Mouse (Mus musculus): Measurements from ENCODE around the gene Arl9. TPM values are rescaled to one million over a fixed set of nuclear protein-coding genes. Genes with fewer than 3 reads are reported as not detected.
A peak's percentile ranks its signal among the peaks of the same experiment; 100 is the strongest.
"Not testable (repeated sequence)": the region's sequence is repeated elsewhere in the genome, so short reads cannot be mapped to it uniquely, and the experiment has no call there.

Gene Arl9
- polyA plus RNA-seq, 1 experiment from 2014 or later = not detected

DNA sequence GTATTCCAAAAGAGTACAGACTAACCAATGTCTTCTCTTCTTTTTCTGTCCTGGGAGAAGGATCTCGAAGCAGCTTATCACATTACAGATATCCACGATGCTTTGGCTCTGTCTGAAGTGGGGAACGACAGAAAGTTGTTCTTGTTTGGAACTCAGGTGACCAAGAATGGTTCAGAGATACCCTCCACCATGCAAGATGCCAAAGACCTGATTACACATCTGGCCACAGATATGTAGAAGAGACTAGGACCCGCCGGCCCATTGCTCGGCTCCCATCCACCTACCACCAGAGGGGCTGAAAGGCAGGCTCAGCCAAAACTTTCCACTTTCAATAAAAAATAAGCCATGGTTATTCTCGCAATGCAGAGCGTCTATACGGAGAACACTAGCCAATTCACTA lies 6.5 kb downstream of the Arl9 start:
- ATAC-seq = no peak
- Histone ChIP-seq H3K4me3 (ENCODE audit: low read depth, low read length) (no peak overlapping the region), H3K9ac (ENCODE audit: low read depth, low read length) (no peak overlapping the region), H3K36me3 (ENCODE audit: control insufficient read depth, insufficient read depth, low read length) (no peaks in the 10 kb centered on the region), H3K9me3 (replicated peaks; ENCODE audit: control insufficient read depth, low read length, poor library complexity, severe bottlenecking) (no peaks in the 10 kb centered on the region), H3K4me2 (ENCODE audit: low read length) (no peak overlapping the region), H3K4me1 (ENCODE audit: control insufficient read depth, insufficient read depth, low read length) (no peaks in the 10 kb centered on the region), H3K27ac (ENCODE audit: low read length) (no peak overlapping the region), H3K27me3 (ENCODE audit: control insufficient read depth, insufficient read depth, low read depth, low read length) (no peaks in the 10 kb centered on the region)
- 95% methylated on average over 9 of the region's 9 CpGs for WGBS

DNA sequence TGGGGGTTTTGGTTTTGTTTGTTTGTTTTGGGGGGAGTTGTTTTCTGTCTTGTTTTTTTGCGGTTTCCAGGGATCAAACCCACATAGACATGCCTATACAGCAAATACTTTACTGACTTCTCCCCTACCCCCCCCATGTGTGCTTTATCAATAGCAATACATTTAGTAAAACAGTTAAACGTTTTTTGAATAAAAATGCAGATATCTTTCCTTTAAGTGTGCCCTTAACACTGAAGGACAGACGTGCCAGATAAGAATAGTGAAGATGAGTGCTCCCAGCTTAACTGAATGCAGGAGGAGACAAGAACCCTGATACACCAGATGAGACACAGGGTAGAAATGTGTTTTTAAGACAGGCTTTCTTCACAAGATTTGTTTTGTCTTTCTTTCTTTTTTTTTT lies 7.2 kb downstream of the Arl9 start:
- no peak overlapping the region for H3K9ac ChIP-seq (ENCODE audit: low read depth, low read length)
- H3K9me3 ChIP-seq (replicated peaks; ENCODE audit: control insufficient read depth, low read length, poor library complexity, severe bottlenecking) = no peaks in the 10 kb centered on the region
- no peak for ATAC-seq
- no peak overlapping the region for H3K4me3 ChIP-seq (ENCODE audit: low read depth, low read length)
- H3K36me3 ChIP-seq (ENCODE audit: control insufficient read depth, insufficient read depth, low read length) = no peaks in the 10 kb centered on the region
- no peak overlapping the region for H3K4me2 ChIP-seq (ENCODE audit: low read length)
- H3K27me3 ChIP-seq (ENCODE audit: control insufficient read depth, insufficient read depth, low read depth, low read length) = no peaks in the 10 kb centered on the region
- no peaks in the 10 kb centered on the region for H3K4me1 ChIP-seq (ENCODE audit: control insufficient read depth, insufficient read depth, low read length)
- H3K27ac ChIP-seq (ENCODE audit: low read length) = no peak overlapping the region
- WGBS = 66% methylated on average over 3 of the region's 3 CpGs

DNA sequence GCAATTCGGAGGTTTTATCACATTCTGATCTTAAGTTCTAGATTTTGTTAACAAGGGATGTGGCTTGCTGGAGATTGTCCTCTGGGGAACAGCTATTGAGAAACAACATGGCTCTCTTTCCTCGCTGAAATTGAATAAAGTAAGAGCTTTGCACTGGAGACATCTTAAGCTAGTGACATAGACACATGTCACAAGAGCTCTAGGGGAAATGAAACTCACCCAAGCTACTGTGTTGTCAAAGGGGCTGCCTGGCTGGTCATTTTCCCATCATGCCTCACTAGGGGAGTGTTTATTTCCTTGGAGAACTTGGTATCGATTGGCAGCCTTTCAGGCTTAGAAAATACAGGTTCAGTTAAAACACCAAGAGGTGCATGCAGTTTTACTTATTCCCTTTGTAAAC lies 9.3 kb downstream of the Arl9 start:
- no peaks in the 10 kb centered on the region for H3K36me3 ChIP-seq (ENCODE audit: control insufficient read depth, insufficient read depth, low read length)
- no peak for ATAC-seq
- H3K27ac ChIP-seq (ENCODE audit: low read length) = no peak overlapping the region
- H3K27me3 ChIP-seq (ENCODE audit: control insufficient read depth, insufficient read depth, low read depth, low read length) = no peaks in the 10 kb centered on the region
- H3K4me3 ChIP-seq (ENCODE audit: low read depth, low read length) = no peak overlapping the region
- WGBS = 85% methylated on average over 3 of the region's 3 CpGs
- H3K9me3 ChIP-seq (replicated peaks; ENCODE audit: control insufficient read depth, low read length, poor library complexity, severe bottlenecking) = no peaks in the 10 kb centered on the region
- H3K4me1 ChIP-seq (ENCODE audit: control insufficient read depth, insufficient read depth, low read length) = no peaks in the 10 kb centered on the region
- H3K9ac ChIP-seq (ENCODE audit: low read depth, low read length) = no peak overlapping the region
- no peak overlapping the region for H3K4me2 ChIP-seq (ENCODE audit: low read length)

DNA sequence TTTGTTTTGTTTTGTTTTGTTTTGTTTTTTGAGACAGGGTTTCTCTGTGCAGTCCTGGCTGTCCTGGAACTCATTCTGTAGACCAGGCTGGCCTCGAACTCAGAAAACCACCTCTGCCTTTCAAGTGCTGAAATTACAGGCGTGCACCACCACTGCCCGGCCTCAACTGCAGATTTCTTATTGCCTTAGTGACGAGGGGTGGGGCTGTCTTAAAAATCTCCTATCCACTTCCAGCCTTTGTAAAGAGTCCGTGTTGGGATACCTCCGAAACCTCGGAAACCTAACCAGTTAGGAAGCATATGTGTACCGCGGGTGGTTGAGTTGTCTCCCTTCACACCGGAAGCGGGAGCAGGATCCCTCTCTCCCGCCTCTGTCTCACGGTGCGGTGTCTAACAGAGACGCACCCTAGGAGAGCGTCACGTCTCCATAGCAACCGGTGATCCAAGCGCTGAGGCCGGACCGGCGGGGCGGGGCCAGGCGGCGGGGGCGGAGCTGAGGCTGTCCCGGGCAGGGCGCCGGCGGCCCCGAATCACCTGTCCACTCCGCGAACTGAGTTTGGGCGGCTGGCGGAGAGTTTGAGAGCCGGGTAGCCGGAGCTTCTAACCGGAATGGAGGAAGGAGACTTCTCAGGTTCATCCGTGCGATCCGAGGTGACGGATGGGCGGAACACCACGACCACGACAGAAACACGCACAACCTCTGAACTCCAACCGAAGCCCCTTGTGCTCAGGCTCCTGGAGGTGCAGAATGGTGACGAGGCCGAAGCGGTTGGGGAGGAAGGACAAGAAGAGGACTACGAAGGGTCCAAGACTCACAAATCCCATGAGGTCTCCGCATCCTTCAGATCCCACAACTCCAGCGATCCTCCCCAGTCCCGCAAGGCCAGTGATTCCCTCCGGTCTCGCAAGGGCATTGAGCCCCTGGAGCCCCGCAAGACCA lies 12.0 kb downstream of the Arl9 start, which contains the start of gene Thegl:
Gene Thegl, plus strand, starts transcription at position 480 of the 939 bp plus-strand sequence.
- Histone ChIP-seq H3K4me2 (ENCODE audit: low read length) (peak within 1 kb of the TSS; percentile 88), H3K9ac (ENCODE audit: low read depth, low read length) (peak within 1 kb of the TSS; percentile 69), H3K9me3 (replicated peaks; ENCODE audit: control insufficient read depth, low read length, poor library complexity, severe bottlenecking) (no peaks in the 10 kb centered on the region), H3K4me3 (ENCODE audit: low read depth, low read length) (peak within 1 kb of the TSS; percentile 64), H3K4me1 (ENCODE audit: control insufficient read depth, insufficient read depth, low read length) (no peaks in the 10 kb centered on the region), H3K36me3 (ENCODE audit: control insufficient read depth, insufficient read depth, low read length) (no peaks in the 10 kb centered on the region), H3K27me3 (ENCODE audit: control insufficient read depth, insufficient read depth, low read depth, low read length) (no peaks in the 10 kb centered on the region), H3K27ac (ENCODE audit: low read length) (no peak within 1 kb of the TSS)
- ATAC-seq = peak; percentile 98
- 8% methylated on average over 56 of the region's 57 CpGs for WGBS

DNA sequence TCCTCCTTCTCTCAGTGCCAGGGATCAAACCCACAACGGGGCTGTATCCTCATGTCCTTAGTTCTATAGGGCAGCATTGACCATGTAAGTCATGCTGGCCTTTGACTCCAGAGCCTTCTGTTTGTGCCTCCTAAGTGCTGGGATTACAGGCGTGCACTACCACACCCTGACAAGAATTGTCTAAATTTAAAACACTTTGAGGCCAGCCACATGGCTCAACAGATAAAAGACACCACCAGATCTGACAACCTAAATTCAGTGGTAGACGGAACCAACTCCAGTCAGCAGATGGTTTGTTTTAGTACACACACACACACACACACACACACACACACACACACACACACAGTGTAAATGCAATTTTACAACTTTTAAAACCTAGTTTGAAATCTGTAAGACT lies 24.2 kb downstream of the Arl9 start:
- Histone ChIP-seq H3K4me1 (ENCODE audit: control insufficient read depth, insufficient read depth, low read length) (no peaks in the 10 kb centered on the region), H3K9ac (ENCODE audit: low read depth, low read length) (no peak overlapping the region), H3K36me3 (ENCODE audit: control insufficient read depth, insufficient read depth, low read length) (no peaks in the 10 kb centered on the region), H3K27ac (ENCODE audit: low read length) (no peak overlapping the region), H3K4me3 (ENCODE audit: low read depth, low read length) (no peak overlapping the region), H3K27me3 (ENCODE audit: control insufficient read depth, insufficient read depth, low read depth, low read length) (no peaks in the 10 kb centered on the region), H3K9me3 (replicated peaks; ENCODE audit: control insufficient read depth, low read length, poor library complexity, severe bottlenecking) (no peaks in the 10 kb centered on the region), H3K4me2 (ENCODE audit: low read length) (no peak overlapping the region)
- ATAC-seq = no peak
- WGBS = 82% methylated on average over 3 of the region's 3 CpGs

DNA sequence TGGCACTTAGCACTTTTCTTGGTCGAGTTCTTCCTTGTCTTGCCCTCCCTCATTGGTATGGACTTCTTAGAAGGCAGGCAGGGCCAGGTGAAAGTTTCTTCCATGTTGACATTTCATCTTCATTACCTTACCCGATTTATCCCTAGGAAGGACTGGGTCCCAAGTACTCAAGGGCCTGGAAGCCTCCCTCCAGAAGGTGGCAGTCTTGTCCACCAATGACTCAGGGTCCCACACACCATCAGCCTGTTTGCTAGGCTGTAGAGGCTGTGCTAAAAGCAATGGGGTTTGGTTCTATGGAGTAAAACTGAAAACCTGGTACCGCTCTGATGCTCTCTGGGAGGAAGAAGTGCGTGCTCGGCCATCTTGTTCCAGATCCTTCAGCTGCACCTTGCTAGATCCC lies 25.9 kb downstream of the Arl9 start:
- WGBS = 82% methylated on average over 5 of the region's 5 CpGs
- Histone ChIP-seq H3K36me3 (ENCODE audit: control insufficient read depth, insufficient read depth, low read length) (no peaks in the 10 kb centered on the region), H3K9me3 (replicated peaks; ENCODE audit: control insufficient read depth, low read length, poor library complexity, severe bottlenecking) (no peaks in the 10 kb centered on the region), H3K27me3 (ENCODE audit: control insufficient read depth, insufficient read depth, low read depth, low read length) (no peaks in the 10 kb centered on the region), H3K4me3 (ENCODE audit: low read depth, low read length) (no peak overlapping the region), H3K9ac (ENCODE audit: low read depth, low read length) (no peak overlapping the region), H3K4me2 (ENCODE audit: low read length) (no peak overlapping the region), H3K4me1 (ENCODE audit: control insufficient read depth, insufficient read depth, low read length) (no peaks in the 10 kb centered on the region), H3K27ac (ENCODE audit: low read length) (no peak overlapping the region)
- no peak for ATAC-seq

DNA sequence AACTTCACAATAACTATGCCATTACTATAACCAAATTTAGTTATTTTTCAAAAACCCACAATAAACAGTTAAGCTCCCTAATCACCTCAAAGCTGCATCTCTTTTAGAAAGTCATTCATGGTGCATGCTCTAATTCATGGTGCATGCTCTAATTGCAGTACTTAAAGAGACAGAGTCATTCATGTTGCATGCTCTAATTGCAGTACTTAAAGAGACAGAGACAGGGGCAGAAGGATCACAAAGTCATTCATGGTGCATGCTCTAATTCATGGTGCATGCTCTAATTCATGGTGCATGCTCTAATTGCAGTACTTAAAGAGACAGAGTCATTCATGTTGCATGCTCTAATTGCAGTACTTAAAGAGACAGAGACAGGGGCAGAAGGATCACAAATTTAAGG lies 31.2 kb downstream of the Arl9 start:
- not testable (repeated sequence) for H3K4me2 ChIP-seq (ENCODE audit: low read length); H3K27ac ChIP-seq (ENCODE audit: low read length); H3K9me3 ChIP-seq (replicated peaks; ENCODE audit: control insufficient read depth, low read length, poor library complexity, severe bottlenecking); H3K27me3 ChIP-seq (ENCODE audit: control insufficient read depth, insufficient read depth, low read depth, low read length); H3K36me3 ChIP-seq (ENCODE audit: control insufficient read depth, insufficient read depth, low read length); ATAC-seq; H3K4me1 ChIP-seq (ENCODE audit: control insufficient read depth, insufficient read depth, low read length); H3K9ac ChIP-seq (ENCODE audit: low read depth, low read length); H3K4me3 ChIP-seq (ENCODE audit: low read depth, low read length)

DNA sequence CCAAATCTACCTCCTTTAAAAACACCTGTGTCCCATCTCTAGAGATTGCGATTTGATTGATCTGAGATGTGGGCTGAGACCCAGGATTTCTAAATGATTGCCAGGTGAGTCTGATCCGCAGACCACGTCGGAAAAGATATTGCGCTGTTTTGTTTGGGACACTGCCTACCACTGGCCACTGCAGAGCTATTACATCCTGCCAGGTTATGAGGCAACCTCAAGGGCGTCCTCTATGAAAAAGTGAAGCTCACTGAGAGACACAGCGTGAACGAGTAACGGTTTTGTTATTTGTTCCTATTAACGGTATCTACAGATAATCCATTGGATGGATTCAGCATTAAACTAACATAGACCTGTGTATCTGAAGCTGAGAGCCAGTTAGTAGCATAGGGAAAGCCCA lies 34.6 kb downstream of the Arl9 start:
- Histone ChIP-seq H3K4me3 (ENCODE audit: low read depth, low read length) (no peak overlapping the region), H3K27ac (ENCODE audit: low read length) (no peak overlapping the region), H3K36me3 (ENCODE audit: control insufficient read depth, insufficient read depth, low read length) (no peaks in the 10 kb centered on the region), H3K4me2 (ENCODE audit: low read length) (no peak overlapping the region), H3K9ac (ENCODE audit: low read depth, low read length) (no peak overlapping the region), H3K4me1 (ENCODE audit: control insufficient read depth, insufficient read depth, low read length) (no peaks in the 10 kb centered on the region), H3K27me3 (ENCODE audit: control insufficient read depth, insufficient read depth, low read depth, low read length) (no peaks in the 10 kb centered on the region), H3K9me3 (replicated peaks; ENCODE audit: control insufficient read depth, low read length, poor library complexity, severe bottlenecking) (no peaks in the 10 kb centered on the region)
- WGBS = 92% methylated on average over 10 of the region's 10 CpGs
- no peak for ATAC-seq

DNA sequence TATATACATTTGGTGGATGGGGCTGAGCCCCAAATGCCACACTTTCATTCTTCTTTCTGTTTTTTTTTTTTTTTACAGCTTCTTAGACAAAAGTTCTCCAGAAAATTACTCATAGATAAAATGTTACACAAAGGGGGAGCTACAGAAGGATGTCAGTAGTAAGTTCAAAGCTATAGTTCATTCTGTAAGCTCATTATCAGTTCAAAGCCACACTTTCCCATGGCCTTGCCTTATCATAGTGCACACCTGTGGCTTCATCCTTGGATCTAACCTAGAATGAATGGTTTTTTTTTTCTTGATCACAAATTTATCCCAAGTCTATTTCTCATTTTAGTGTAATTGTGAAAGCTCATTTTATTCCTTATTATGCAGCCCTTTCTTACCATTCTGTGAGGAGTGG lies 35.5 kb downstream of the Arl9 start:
- Histone ChIP-seq H3K4me1 (ENCODE audit: control insufficient read depth, insufficient read depth, low read length) (no peaks in the 10 kb centered on the region), H3K27ac (ENCODE audit: low read length) (no peak overlapping the region), H3K36me3 (ENCODE audit: control insufficient read depth, insufficient read depth, low read length) (no peaks in the 10 kb centered on the region), H3K9ac (ENCODE audit: low read depth, low read length) (no peak overlapping the region), H3K4me2 (ENCODE audit: low read length) (no peak overlapping the region), H3K4me3 (ENCODE audit: low read depth, low read length) (no peak overlapping the region), H3K9me3 (replicated peaks; ENCODE audit: control insufficient read depth, low read length, poor library complexity, severe bottlenecking) (no peaks in the 10 kb centered on the region), H3K27me3 (ENCODE audit: control insufficient read depth, insufficient read depth, low read depth, low read length) (no peaks in the 10 kb centered on the region)
- ATAC-seq = no peak

Data from midbrain, embryonic 16.5 days (tissue).